Mouse (Mus musculus) CH12.LX (cell line): ENCODE results near the gene E030018B13Rik. TPM values are rescaled to one million over a fixed set of nuclear protein-coding genes. Genes with fewer than 3 reads are reported as not detected.

Source experiments
- DNase-seq: peaks from one replicate; pipeline ENCODE4 v3.0.0-alpha.2; 2013; ENCODE audit errors: extremely low read depth
- H3K27ac ChIP-seq: 2 replicates; pipeline ENCODE4 v1.5.1; 2012; ENCODE audit warnings: low read depth, mild to moderate bottlenecking, control low read depth, moderate library complexity; ENCODE audit not compliant: insufficient read depth
- H3K27me3 ChIP-seq: replicated peaks from 2 replicates; pipeline ENCODE3; 2012; ENCODE audit warnings: inconsistent platforms
- H3K36me3 ChIP-seq, 2 experiments: replicated peaks in 1 of 2; 2 replicates each; pipeline versions ENCODE3 to v1.6.1; 2012; ENCODE audit warnings: inconsistent platforms in 1 of 2, low read length in 1 of 2, mild to moderate bottlenecking in 1 of 2, mixed read lengths in 1 of 2, moderate library complexity in 1 of 2; ENCODE audit not compliant: control insufficient read depth in 1 of 2, insufficient read depth in 1 of 2
- H3K4me1 ChIP-seq, 2 experiments: 2 replicates each; pipeline ENCODE4 v1.6.1; 2012; ENCODE audit warnings: inconsistent platforms in 1 of 2, moderate library complexity in 1 of 2; ENCODE audit not compliant: insufficient read depth in 2 of 2, control insufficient read depth in 1 of 2
- H3K4me2 ChIP-seq: 2 replicates; pipeline ENCODE4 v1.6.1; 2012; ENCODE audit warnings: low read depth, mild to moderate bottlenecking, control low read depth; ENCODE audit not compliant: poor library complexity, insufficient read depth, severe bottlenecking
- H3K4me3 ChIP-seq, 3 experiments: fragments of 150-350 bp in 1 of 3; sonication (generic) in 1 of 3; replicated peaks in 1 of 3; 2 replicates each; pipeline versions ENCODE3 to v1.5.1; 2011 to 2012; ENCODE audit warnings: low read depth in 2 of 3, low read length in 2 of 3, mild to moderate bottlenecking in 2 of 3, moderate library complexity in 2 of 3, control low read depth in 1 of 3, improper control_type of control experiment in 1 of 3, inconsistent platforms in 1 of 3, mixed read lengths in 1 of 3; ENCODE audit not compliant: poor library complexity in 1 of 3
- H3K79me2 ChIP-seq: replicated peaks from 2 replicates; pipeline ENCODE4 v1.6.1; 2012; ENCODE audit warnings: mild to moderate bottlenecking, moderate library complexity; ENCODE audit not compliant: control insufficient read depth, poor library complexity, insufficient read depth, severe bottlenecking; ENCODE audit errors: extremely low read depth
- H3K9ac ChIP-seq: 2 replicates; pipeline ENCODE4 v1.6.1; 2012; ENCODE audit warnings: low read depth, mild to moderate bottlenecking, control low read depth, moderate library complexity; ENCODE audit not compliant: insufficient read depth
- H3K9me3 ChIP-seq: replicated peaks from 2 replicates; pipeline ENCODE3; 2012; ENCODE audit warnings: low read length, inconsistent platforms, mixed read lengths
- BHLHE40 ChIP-seq: IDR thresholded peaks from 2 replicates; pipeline ENCODE4 v1.6.1; 2011; ENCODE audit warnings: mild to moderate bottlenecking, low read depth, low read length, improper control_type of control experiment
- CHD1 ChIP-seq: IDR thresholded peaks from 2 replicates; pipeline ENCODE4 v1.6.1; 2012; ENCODE audit warnings: low read depth, low read length, improper control_type of control experiment, inconsistent platforms
- CHD2 ChIP-seq: IDR thresholded peaks from 2 replicates; pipeline ENCODE4 v1.6.1; 2011; ENCODE audit warnings: low read length, improper control_type of control experiment
- CTCF ChIP-seq, 2 experiments: IDR thresholded peaks in 1 of 2; conservative IDR thresholded peaks in 1 of 2; 2 replicates each; pipeline ENCODE4 v1.5.1; 2011 to 2012; ENCODE audit warnings: low read depth in 2 of 2, low read length in 2 of 2, improper control_type of control experiment in 1 of 2, inconsistent platforms in 1 of 2, mild to moderate bottlenecking in 1 of 2, moderate library complexity in 1 of 2
- ELF1 ChIP-seq: IDR thresholded peaks from 2 replicates; pipeline ENCODE4 v1.6.1; 2014; ENCODE audit warnings: low read depth, mild to moderate bottlenecking, inconsistent platforms, low read length, improper control_type of control experiment
- EP300 ChIP-seq: IDR thresholded peaks from 2 replicates; pipeline ENCODE4 v1.6.1; 2011; ENCODE audit warnings: low read length, improper control_type of control experiment
- ETS1 ChIP-seq: conservative IDR thresholded peaks from 2 replicates; pipeline ENCODE4 v1.6.1; 2012; ENCODE audit warnings: low read depth, mild to moderate bottlenecking, inconsistent platforms, low read length, improper control_type of control experiment, moderate library complexity
- IRF4 ChIP-seq: IDR thresholded peaks from 2 replicates; pipeline ENCODE4 v1.6.1; 2014; ENCODE audit warnings: low read depth, mild to moderate bottlenecking, inconsistent platforms, low read length, improper control_type of control experiment
- JUN ChIP-seq: IDR thresholded peaks from 2 replicates; pipeline ENCODE4 v1.6.1; 2011; ENCODE audit warnings: low read depth, mild to moderate bottlenecking, low read length, improper control_type of control experiment, moderate library complexity; ENCODE audit not compliant: insufficient read depth
- JUND ChIP-seq: conservative IDR thresholded peaks from 2 replicates; pipeline ENCODE4 v1.6.1; 2011; ENCODE audit warnings: low read depth, low read length, improper control_type of control experiment
- KAT2A ChIP-seq: IDR thresholded peaks from 2 replicates; pipeline ENCODE4 v1.6.1; 2012; ENCODE audit warnings: low read length, improper control_type of control experiment, inconsistent platforms; ENCODE audit not compliant: insufficient replicate concordance
- MEF2A ChIP-seq: IDR thresholded peaks from 2 replicates; pipeline ENCODE4 v1.6.1; 2014; ENCODE audit warnings: low read depth, mild to moderate bottlenecking, inconsistent platforms, low read length, improper control_type of control experiment, borderline replicate concordance
- MYC ChIP-seq: IDR thresholded peaks from 2 replicates; pipeline ENCODE4 v1.6.1; 2011; ENCODE audit warnings: low read depth, mild to moderate bottlenecking, improper control_type of control experiment, low read length
- NRF1 ChIP-seq: IDR thresholded peaks from 2 replicates; pipeline ENCODE4 v1.6.1; 2014; ENCODE audit warnings: low read depth, mild to moderate bottlenecking, inconsistent platforms, low read length, improper control_type of control experiment, moderate library complexity
- PAX5 ChIP-seq: IDR thresholded peaks from 2 replicates; pipeline ENCODE4 v1.6.1; 2012; ENCODE audit warnings: low read length, inconsistent platforms, mixed read lengths
- POLR2A ChIP-seq: IDR thresholded peaks from 2 replicates; pipeline ENCODE4 v1.6.1; 2011; ENCODE audit warnings: low read depth, mild to moderate bottlenecking, improper control_type of control experiment, low read length
- POLR2AphosphoS2 ChIP-seq: IDR thresholded peaks from 2 replicates; pipeline ENCODE4 v1.6.1; 2011; ENCODE audit warnings: low read depth, low read length, improper control_type of control experiment
- RAD21 ChIP-seq: IDR thresholded peaks from 2 replicates; pipeline ENCODE4 v1.6.1; 2011; ENCODE audit warnings: low read depth, mild to moderate bottlenecking, low read length, improper control_type of control experiment, moderate library complexity
- SIN3A ChIP-seq: IDR thresholded peaks from 2 replicates; pipeline ENCODE4 v1.6.1; 2012; ENCODE audit warnings: low read length, improper control_type of control experiment, inconsistent platforms
- TCF12 ChIP-seq: IDR thresholded peaks from 2 replicates; pipeline ENCODE4 v1.6.1; 2014; ENCODE audit warnings: low read depth, mild to moderate bottlenecking, inconsistent platforms, low read length, improper control_type of control experiment
- UBTF ChIP-seq: IDR thresholded peaks from 2 replicates; pipeline ENCODE4 v1.6.1; 2012; ENCODE audit warnings: low read depth, mild to moderate bottlenecking, inconsistent platforms, low read length, improper control_type of control experiment, moderate library complexity
- USF2 ChIP-seq: conservative IDR thresholded peaks from 2 replicates; pipeline ENCODE4 v1.6.1; 2011; ENCODE audit warnings: low read depth, low read length, improper control_type of control experiment
- ZKSCAN1 ChIP-seq: IDR thresholded peaks from 2 replicates; pipeline ENCODE4 v1.6.1; 2012; ENCODE audit warnings: low read depth, inconsistent platforms, low read length, improper control_type of control experiment, borderline replicate concordance
- ZMIZ1 ChIP-seq: IDR thresholded peaks from 2 replicates; pipeline ENCODE4 v1.6.1; 2012; ENCODE audit warnings: low read depth, mild to moderate bottlenecking, inconsistent platforms, low read length, improper control_type of control experiment
- ZNF384 ChIP-seq: IDR thresholded peaks from 2 replicates; pipeline ENCODE4 v1.6.1; 2012; ENCODE audit warnings: low read depth, low read length, improper control_type of control experiment, inconsistent platforms
- dilution Hi-C: fragments of 300-500 bp; cut with MboI; formaldehyde crosslinking; loops from 2 replicates; pipeline ENCODE4 v1.14.3; 2020; ENCODE audit warnings: low sequenced_read_pairs; ENCODE audit not compliant: extremely low pct_unique_long_range_greater_than_20kb, extremely low pct_ligation_motif_present
- in situ Hi-C: fragments of 300-500 bp; cut with MboI; formaldehyde crosslinking; loops from 3 replicates; pipeline ENCODE4 v1.14.3; 2019; ENCODE audit warnings: low sequenced_read_pairs, low pct_ligation_motif_present, low pct_unique_long_range_greater_than_20kb, mixed read lengths
- polyA plus RNA-seq: library from polyadenylated mRNA; unstranded; fragments of >175 nt; gene quantifications from 2 replicates; pipeline ENCODE4 v1.2.1, GENCODE M21; 2012; ENCODE audit warnings: low read depth; ENCODE audit not compliant: insufficient read length
- total RNA-seq, 2 experiments: library from RNA; depleted of rRNA; stranded (reverse); fragments of 300-350 nt in 1 of 2; fragments of >200 nt in 1 of 2; gene quantifications; 2 replicates each; pipeline ENCODE4 v1.2.3; 2012 to 2014

Gene E030018B13Rik
- total and polyA plus RNA-seq, 3 experiments = not detected

DNA sequence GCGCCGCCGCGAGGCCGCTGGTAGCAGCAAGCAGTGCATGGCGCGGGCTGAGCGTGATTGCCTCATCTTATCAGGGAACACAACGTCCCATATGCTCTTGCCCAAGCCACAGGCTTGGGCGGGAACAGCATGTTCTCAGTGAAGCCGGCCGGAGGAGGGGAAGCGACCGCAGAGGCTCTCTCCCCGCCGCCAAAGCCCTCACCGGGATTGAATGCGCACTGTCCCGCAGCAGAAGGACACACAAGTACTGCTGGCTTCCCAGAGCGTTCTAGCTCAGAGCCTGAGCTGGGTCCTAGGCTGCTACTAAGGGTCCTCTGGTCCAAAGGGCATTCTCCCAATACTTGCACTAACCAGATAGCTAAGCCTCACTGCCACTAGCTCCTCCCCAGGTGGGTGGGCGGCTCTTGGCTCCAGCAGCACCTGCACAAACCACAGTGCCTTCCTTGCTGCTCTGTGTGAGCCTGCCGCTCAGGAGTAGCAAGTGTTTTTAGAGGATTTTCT is 19.6 kb upstream of the E030018B13Rik start (continued):
- TF ChIP-seq KAT2A = no peak
- TF ChIP-seq IRF4 = no peak; the same call in 1 of the 2 replicates
- peak; percentile 62; the same call in 1 of the 2 replicates for TF ChIP-seq MYC
- no peak for TF ChIP-seq UBTF
- no peak; the same call in 1 of the 2 replicates for TF ChIP-seq SIN3A
- TF ChIP-seq ZNF384 = no peak
- TF ChIP-seq CTCF (conservative IDR thresholded peaks at IDR 0.05 in 1 of 2, IDR thresholded peaks at IDR 0.05 in 1 of 2; ENCODE audit: low read depth in 2 of 2, low read length in 2 of 2) = peak in 1 of 2 experiments; percentile 58; a peak in 2 of 4 replicates
- TF ChIP-seq CHD2 = no peak
- TF ChIP-seq CHD1 = no peak
- peak; percentile 51 for TF ChIP-seq POLR2A
- no peak for TF ChIP-seq JUN
- TF ChIP-seq POLR2AphosphoS2 = no peak
- TF ChIP-seq ETS1 = peak; percentile 32
- TF ChIP-seq ZKSCAN1 = no peak

DNA sequence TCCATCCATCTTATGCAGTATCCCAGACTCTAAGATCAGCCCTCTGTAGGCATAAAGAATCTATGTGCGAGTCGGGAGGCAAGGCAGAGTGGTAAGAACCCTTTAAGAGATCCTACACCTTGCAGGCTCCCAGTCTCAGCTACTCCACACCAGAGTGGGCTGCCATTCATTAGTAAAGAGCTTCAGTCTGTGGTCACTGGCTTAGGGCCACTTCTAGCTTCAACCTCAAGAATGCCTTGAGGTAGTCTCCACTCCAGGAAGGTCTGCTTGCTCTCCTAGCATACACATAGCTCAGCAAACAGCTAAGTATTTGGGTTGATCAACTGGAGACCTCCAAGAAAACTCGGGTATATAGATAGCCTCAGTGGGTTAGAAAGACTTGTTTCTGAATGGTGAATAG is 19.0 kb upstream of the E030018B13Rik start:
- Histone ChIP-seq H3K9me3 (no peaks in the 10 kb centered on the region), H3K27me3 (no peaks in the 10 kb centered on the region), H3K4me3 (no peak overlapping the region)
- dilution Hi-C loops = no loop called here
- TF ChIP-seq POLR2AphosphoS2 (no peak), USF2 (no peak), ZKSCAN1 (no peak), SIN3A (no peak), BHLHE40 (no peak), ELF1 (no peak), CTCF (conservative IDR thresholded peaks at IDR 0.05 in 1 of 2, IDR thresholded peaks at IDR 0.05 in 1 of 2; ENCODE audit: low read depth in 2 of 2, low read length in 2 of 2) (no peak), IRF4 (no peak), CHD2 (no peak), EP300 (no peak), MYC (no peak), TCF12 (no peak), NRF1 (no peak), KAT2A (no peak), ZMIZ1 (no peak), JUND (no peak), MEF2A (no peak), PAX5 (no peak), RAD21 (no peak)
- TF ChIP-seq, all 38 proteins: peak for 0
- peak overlapping the region; percentile 64 for H3K4me2 ChIP-seq
- H3K9ac ChIP-seq = 0 out of 2 replicates have a peak overlapping the region, but pooled peaks have one; percentile 15
- no peaks in the 10 kb centered on the region; the same call in none of the 2 replicates for H3K79me2 ChIP-seq
- H3K27ac ChIP-seq = no peak overlapping the region
- H3K36me3 ChIP-seq = peaks cover 0 to 17% of the 10 kb centered on the region in 2 experiments
- H3K4me1 ChIP-seq = peaks cover 13 to 41% of the 10 kb centered on the region in 2 experiments
- DNase-seq = no peak
- in situ Hi-C loops = no loop called here
